In genomic region chr7:126585717-126586116, GRCm38 (mm10) we compare ENCODE assay signal across 8 mouse cellular contexts. TPM values are rescaled to one million over a fixed set of nuclear protein-coding genes. Genes with fewer than 3 reads are reported as not detected.
DNase-seq lines count a peak whose midpoint lies in the region; ATAC-seq and TF ChIP-seq lines count a peak whose summit lies in the region.

TSS of gene Cln3 (minus strand) at chr7:126585817.

- no peaks in the 10 kb centered on the region for H3K9me3 ChIP-seq in embryonic facial prominence, embryonic 14.5 days (ENCODE audit: control insufficient read depth, low read length)
- H3K9me3 ChIP-seq in hindbrain, embryonic 11.5 days (ENCODE audit: control insufficient read depth, low read length) = no peaks in the 10 kb centered on the region
- no peaks in the 10 kb centered on the region for H3K9me3 ChIP-seq in liver, embryonic 12.5 days (replicated peaks)

- H3K4me1 ChIP-seq in spleen, adult 2 months (ENCODE audit: control insufficient read depth, insufficient read depth, insufficient read length) = peaks cover 5% of the 10 kb centered on the region; the same call in 1 of the 2 replicates
- H3K4me1 ChIP-seq in embryonic facial prominence, embryonic 14.5 days (ENCODE audit: control insufficient read depth, insufficient read depth, low read length) = peaks cover 9% of the 10 kb centered on the region; the same call in 1 of the 2 replicates
- H3K4me1 ChIP-seq in hindbrain, embryonic 11.5 days (replicated peaks; ENCODE audit: control insufficient read depth, insufficient read depth, low read length) = 0 out of 2 replicates have a peak, but pooled peaks cover 2% of the 10 kb centered on the region
- peaks cover 21% of the 10 kb centered on the region for H3K4me1 ChIP-seq in liver, embryonic 12.5 days

- no peak within 1 kb of the TSS for H3K4me2 ChIP-seq in embryonic facial prominence, embryonic 14.5 days (ENCODE audit: low read depth, low read length)
- no peak within 1 kb of the TSS for H3K4me2 ChIP-seq in hindbrain, embryonic 11.5 days (replicated peaks; ENCODE audit: low read depth, low read length)
- H3K4me2 ChIP-seq in liver, embryonic 12.5 days = 0 out of 2 replicates have a peak within 1 kb of the TSS, but pooled peaks have one; percentile 87

- peak within 1 kb of the TSS; percentile 37 for H3K4me3 ChIP-seq in spleen, adult 2 months (ENCODE audit: extremely low read depth, insufficient read depth, insufficient read length)
- no peak within 1 kb of the TSS for H3K4me3 ChIP-seq in embryonic facial prominence, embryonic 14.5 days (ENCODE audit: low read depth, low read length)
- H3K4me3 ChIP-seq in hindbrain, embryonic 11.5 days (ENCODE audit: low read depth, low read length) = no peak within 1 kb of the TSS
- no peak within 1 kb of the TSS for H3K4me3 ChIP-seq in liver, embryonic 12.5 days

- DNase-seq in spleen, adult 2 months (ENCODE audit: low read depth in 1 of 2, low spot score in 2 of 2) = no peak
- DNase-seq in spleen, postnatal 36 days (ENCODE audit: low spot score in 2 of 2) = no peak
- no peak for DNase-seq in embryonic facial prominence, embryonic 14.5 days (ENCODE audit: low spot score)
- DNase-seq in hindbrain, embryonic 11.5 days (ENCODE audit: low spot score) = no peak
- no peak for DNase-seq in right cerebral cortex, postnatal 36 days (ENCODE audit: low spot score in 2 of 2)
- DNase-seq in kidney, adult 8-10 months = no peak
- no peak for DNase-seq in right cerebral cortex, adult 18-20 months

- no peak for TF ChIP-seq POLR2A in spleen, adult 2 months (IDR thresholded peaks at IDR 0.05; ENCODE audit: low read depth, low read length)

- WGBS in spleen, adult 2 months = 55% methylated on average over 6 of the region's 6 CpGs
- 76% methylated on average over 6 of the region's 6 CpGs for WGBS in embryonic facial prominence, embryonic 14.5 days
- 81% methylated on average over 6 of the region's 6 CpGs for WGBS in hindbrain, embryonic 11.5 days
- 58% methylated on average over 6 of the region's 6 CpGs for WGBS in liver, embryonic 12.5 days (ENCODE audit: insufficient replicate concordance)

- H3K9ac ChIP-seq in embryonic facial prominence, embryonic 14.5 days (ENCODE audit: low read depth, low read length) = no peak within 1 kb of the TSS; the same call in 1 of the 2 replicates
- H3K9ac ChIP-seq in hindbrain, embryonic 11.5 days (ENCODE audit: low read depth, low read length) = 0 out of 2 replicates have a peak within 1 kb of the TSS, but pooled peaks have one; percentile 4
- H3K9ac ChIP-seq in liver, embryonic 12.5 days = no peak within 1 kb of the TSS

- H3K27ac ChIP-seq in spleen, adult 2 months (ENCODE audit: insufficient read depth, low read length) = peak within 1 kb of the TSS; percentile 94
- no peak within 1 kb of the TSS for H3K27ac ChIP-seq in embryonic facial prominence, embryonic 14.5 days (replicated peaks; ENCODE audit: low read depth, low read length)
- H3K27ac ChIP-seq in hindbrain, embryonic 11.5 days (ENCODE audit: low read depth, low read length) = no peak within 1 kb of the TSS
- no peak within 1 kb of the TSS for H3K27ac ChIP-seq in liver, embryonic 12.5 days

- ATAC-seq in embryonic facial prominence, embryonic 14.5 days (ENCODE audit: low read depth) = no peak
- ATAC-seq in hindbrain, embryonic 11.5 days (ENCODE audit: low FRiP score) = no peak
- ATAC-seq in liver, embryonic 12.5 days = no peak

- no peak for TF ChIP-seq CTCF in spleen, adult 2 months (IDR thresholded peaks at IDR 0.05; ENCODE audit: extremely low read depth, insufficient read depth, insufficient read length, insufficient replicate concordance)

- H3K27me3 ChIP-seq in spleen, adult 2 months (ENCODE audit: control insufficient read depth, insufficient read depth, low read length) = no peaks in the 10 kb centered on the region
- H3K27me3 ChIP-seq in embryonic facial prominence, embryonic 14.5 days (replicated peaks; ENCODE audit: control insufficient read depth, insufficient read depth, low read length) = no peaks in the 10 kb centered on the region
- H3K27me3 ChIP-seq in hindbrain, embryonic 11.5 days (ENCODE audit: control insufficient read depth, insufficient read depth, low read length) = 0 out of 2 replicates have a peak, but pooled peaks cover 4% of the 10 kb centered on the region
- peaks cover 17% of the 10 kb centered on the region for H3K27me3 ChIP-seq in liver, embryonic 12.5 days (replicated peaks)

- peaks cover 2% of the 10 kb centered on the region for H3K36me3 ChIP-seq in spleen, adult 2 months (ENCODE audit: control insufficient read depth, insufficient read depth, low read length)
- no peaks in the 10 kb centered on the region for H3K36me3 ChIP-seq in embryonic facial prominence, embryonic 14.5 days (ENCODE audit: control insufficient read depth, insufficient read depth, low read length)
- H3K36me3 ChIP-seq in hindbrain, embryonic 11.5 days (ENCODE audit: control insufficient read depth, insufficient read depth, low read length) = no peaks in the 10 kb centered on the region
- no peaks in the 10 kb centered on the region for H3K36me3 ChIP-seq in liver, embryonic 12.5 days

RNA-seq across cellular contexts. Expression of gene Cln3, which starts in this region (rescaled TPM):
- 105 and 118 TPM in 2 replicates for polyA plus RNA-seq in spleen, adult 2 months (2012; rRNA removed)
- polyA plus RNA-seq in embryonic facial prominence, embryonic 14.5 days (2014; fragmentation: Nextera tagmentation; extraction: Ambion mirVana) = 27.8 and 31.8 TPM in 2 replicates
- polyA plus RNA-seq in hindbrain, embryonic 11.5 days (2014; fragmentation: Nextera tagmentation; extraction: Ambion mirVana) = 25.5 and 26.7 TPM in 2 replicates
- polyA plus RNA-seq in liver, embryonic 12.5 days (2016; fragmentation: Nextera tagmentation; extraction: Ambion mirVana) = 12.5 TPM in 2 replicates
